Comparison of ENCODE assay signal across 20 mouse cellular contexts in genomic region chr6:32395415-32395814, GRCm38 (mm10).
"Had no signal": no experiment of that assay in that cellular context is flagged by ENCODE, and none has a peak within 500 bp of the region (broad histone marks: within the 10 kb centered on the region; RNA-seq: fewer than 3 reads in every experiment).

No protein-coding gene starts in this region.

- H3K9me3 ChIP-seq: kidney, embryonic 15.5 days; liver, embryonic 13.5 days; megakaryocyte, embryonic 14.5 days; midbrain, embryonic 10.5 days; midbrain, embryonic 13.5 days; neural tube, embryonic 13.5 days had no signal

- H3K27me3 ChIP-seq: kidney, embryonic 15.5 days; liver, embryonic 13.5 days; megakaryocyte, embryonic 14.5 days; midbrain, embryonic 13.5 days; neural tube, embryonic 13.5 days had no signal

- DNase-seq: kidney, adult 11 months; kidney, adult 8-10 months; kidney, postnatal 10 days; kidney, postnatal 36 days; liver, embryonic 13.5 days; lung, embryonic 14.5 days; thymus, adult 2 months; thymus, postnatal 14 days; thymus, postnatal 4 days had no signal

- H3K4me1 ChIP-seq: liver, embryonic 13.5 days had no signal

- H3K4me2 ChIP-seq: kidney, embryonic 15.5 days; liver, embryonic 13.5 days; lung, embryonic 14.5 days; midbrain, embryonic 13.5 days; neural tube, embryonic 13.5 days had no signal

- ATAC-seq: lung, postnatal 0 days; midbrain, embryonic 13.5 days; midbrain, embryonic 16.5 days had no signal

- H3K27ac ChIP-seq: kidney, embryonic 15.5 days; left cerebral cortex, adult 2 months; liver, embryonic 13.5 days; macrophage; midbrain, embryonic 10.5 days; midbrain, embryonic 13.5 days; neural tube, embryonic 13.5 days; stomach, postnatal 0 days had no signal

- H3K9ac ChIP-seq: kidney, embryonic 15.5 days; liver, embryonic 13.5 days; lung, embryonic 14.5 days; midbrain, embryonic 13.5 days; neural tube, embryonic 13.5 days had no signal

- H3K36me3 ChIP-seq: kidney, embryonic 15.5 days; liver, embryonic 13.5 days; midbrain, embryonic 10.5 days; midbrain, embryonic 13.5 days; neural tube, embryonic 13.5 days had no signal

- H3K4me3 ChIP-seq: kidney, embryonic 15.5 days; left cerebral cortex, adult 2 months; liver, embryonic 13.5 days; megakaryocyte, embryonic 14.5 days; midbrain, embryonic 10.5 days; midbrain, embryonic 13.5 days; myocyte; neural tube, embryonic 13.5 days had no signal
